Mouse (Mus musculus) CH12.LX (cell line): ENCODE results near the gene Xrra1.

Experiments used
- CHD2 ChIP-seq: IDR thresholded peaks from 2 replicates; pipeline ENCODE4 v1.6.1; 2011; ENCODE audit warnings: low read length, improper control_type of control experiment
- CTCF ChIP-seq, 2 experiments: IDR thresholded peaks in 1 of 2; conservative IDR thresholded peaks in 1 of 2; 2 replicates each; pipeline ENCODE4 v1.5.1; 2011 to 2012; ENCODE audit warnings: low read depth in 2 of 2, low read length in 2 of 2, improper control_type of control experiment in 1 of 2, inconsistent platforms in 1 of 2, mild to moderate bottlenecking in 1 of 2, moderate library complexity in 1 of 2
- E2F4 ChIP-seq: IDR thresholded peaks from 2 replicates; pipeline ENCODE4 v1.6.1; 2011; ENCODE audit warnings: low read depth, low read length, improper control_type of control experiment; ENCODE audit not compliant: insufficient replicate concordance
- HCFC1 ChIP-seq: IDR thresholded peaks from 2 replicates; pipeline ENCODE4 v1.6.1; 2012; ENCODE audit warnings: low read depth, mild to moderate bottlenecking, inconsistent platforms, low read length, improper control_type of control experiment
- MAZ ChIP-seq: IDR thresholded peaks from 2 replicates; pipeline ENCODE4 v1.6.1; 2012; ENCODE audit warnings: low read depth, mild to moderate bottlenecking, inconsistent platforms, low read length, improper control_type of control experiment, moderate library complexity
- MXI1 ChIP-seq: IDR thresholded peaks from 2 replicates; pipeline ENCODE4 v1.6.1; 2011; ENCODE audit warnings: mild to moderate bottlenecking, low read depth, low read length, improper control_type of control experiment
- NELFE ChIP-seq: IDR thresholded peaks from 2 replicates; pipeline ENCODE4 v1.6.1; 2011; ENCODE audit warnings: low read depth, low read length, improper control_type of control experiment
- NRF1 ChIP-seq: IDR thresholded peaks from 2 replicates; pipeline ENCODE4 v1.6.1; 2014; ENCODE audit warnings: low read depth, mild to moderate bottlenecking, inconsistent platforms, low read length, improper control_type of control experiment, moderate library complexity
- POLR2A ChIP-seq: IDR thresholded peaks from 2 replicates; pipeline ENCODE4 v1.6.1; 2011; ENCODE audit warnings: low read depth, mild to moderate bottlenecking, improper control_type of control experiment, low read length
- POLR2AphosphoS2 ChIP-seq: IDR thresholded peaks from 2 replicates; pipeline ENCODE4 v1.6.1; 2011; ENCODE audit warnings: low read depth, low read length, improper control_type of control experiment
- RAD21 ChIP-seq: IDR thresholded peaks from 2 replicates; pipeline ENCODE4 v1.6.1; 2011; ENCODE audit warnings: low read depth, mild to moderate bottlenecking, low read length, improper control_type of control experiment, moderate library complexity
- USF1 ChIP-seq: IDR thresholded peaks from 2 replicates; pipeline ENCODE4 v1.6.1; 2014; ENCODE audit warnings: low read depth, mild to moderate bottlenecking, inconsistent platforms, low read length, improper control_type of control experiment
- ZC3H11A ChIP-seq: IDR thresholded peaks from 2 replicates; pipeline ENCODE4 v1.6.1; 2012; ENCODE audit warnings: low read depth, mild to moderate bottlenecking, inconsistent platforms, low read length, improper control_type of control experiment
- ZNF384 ChIP-seq: IDR thresholded peaks from 2 replicates; pipeline ENCODE4 v1.6.1; 2012; ENCODE audit warnings: low read depth, low read length, improper control_type of control experiment, inconsistent platforms

DNA sequence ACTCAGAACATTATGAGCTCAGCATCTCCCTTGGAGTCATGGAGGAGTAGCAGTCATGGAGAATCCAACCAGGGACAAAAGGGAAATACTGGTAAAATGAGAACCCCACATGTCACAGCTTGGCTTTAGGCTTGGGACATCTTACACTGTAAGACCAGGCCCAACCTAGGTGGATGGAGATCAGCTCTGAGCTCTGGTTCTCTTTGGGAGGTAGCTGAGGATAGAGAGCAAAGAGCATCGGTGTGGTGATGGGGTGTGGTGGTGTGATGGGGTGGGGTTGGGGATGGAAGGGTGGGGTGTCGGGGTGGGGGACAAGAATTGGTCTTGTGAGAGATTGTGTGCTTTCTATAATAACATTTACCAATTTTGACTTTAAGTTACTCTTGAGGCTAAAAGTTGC, 48.1 kb upstream of the Xrra1 start:
- no peak for TF ChIP-seq ZC3H11A
- TF ChIP-seq MXI1 = no peak
- TF ChIP-seq CTCF (conservative IDR thresholded peaks at IDR 0.05 in 1 of 2, IDR thresholded peaks at IDR 0.05 in 1 of 2; ENCODE audit: low read depth in 2 of 2, low read length in 2 of 2) = no peak
- TF ChIP-seq NRF1 = no peak
- TF ChIP-seq ZNF384 = no peak
- TF ChIP-seq POLR2A = no peak
- no peak for TF ChIP-seq MAZ
- no peak for TF ChIP-seq E2F4
- no peak for TF ChIP-seq HCFC1
- TF ChIP-seq CHD2 = no peak
- TF ChIP-seq USF1 = no peak
- TF ChIP-seq NELFE = no peak
- TF ChIP-seq POLR2AphosphoS2 = no peak
- no peak for TF ChIP-seq RAD21
